Mouse (Mus musculus): ENCODE results near the gene Ptprq. TPM values are rescaled to one million over a fixed set of nuclear protein-coding genes. Genes with fewer than 3 reads are reported as not detected.
A peak's percentile ranks its signal among the peaks of the same experiment; 100 is the strongest.

The Ptprq gene
- polyA plus RNA-seq, 1 experiment from 2014 or later: 0.30 TPM

GRCm38 (mm10) chr10:107568261-107568660, 151.6 kb downstream of the Ptprq start:
- ATAC-seq (ENCODE audit: insufficient read depth) (no peak), DNase-seq (no peak)
- no peak overlapping the region for H3K4me2 ChIP-seq
- no peak overlapping the region for H3K27ac ChIP-seq (ENCODE audit: low read depth)
- no peaks in the 10 kb centered on the region for H3K4me1 ChIP-seq (ENCODE audit: insufficient read depth)
- no peaks in the 10 kb centered on the region for H3K27me3 ChIP-seq (ENCODE audit: insufficient read depth, low read length)
- H3K9ac ChIP-seq: no peak overlapping the region
- 78% methylated on average over 4 of the region's 4 CpGs for WGBS
- no peak for TF ChIP-seq CTCF (IDR thresholded peaks at IDR 0.05; ENCODE audit: low read depth)
- no peaks in the 10 kb centered on the region for H3K9me3 ChIP-seq (ENCODE audit: low read depth, low read length)
- no peak overlapping the region for H3K4me3 ChIP-seq (ENCODE audit: low read depth, low read length)
- H3K36me3 ChIP-seq (ENCODE audit: insufficient read depth): no peaks in the 10 kb centered on the region

- ATAC-seq (ENCODE audit: insufficient read depth): no peak
Measured at GRCm38 (mm10) chr10:107562875-107563274, 157.0 kb downstream of the Ptprq start.

GRCm38 (mm10) chr10:107560881-107561280, 159.0 kb downstream of the Ptprq start:
- no peaks in the 10 kb centered on the region for H3K9me3 ChIP-seq (ENCODE audit: low read depth, low read length)
- no peaks in the 10 kb centered on the region for H3K4me1 ChIP-seq (ENCODE audit: insufficient read depth)
- no peak for ATAC-seq (ENCODE audit: insufficient read depth)
- H3K36me3 ChIP-seq (ENCODE audit: insufficient read depth): no peaks in the 10 kb centered on the region
- H3K9ac ChIP-seq: no peak overlapping the region
- H3K27me3 ChIP-seq (ENCODE audit: insufficient read depth, low read length): no peaks in the 10 kb centered on the region
- no peak overlapping the region for H3K4me2 ChIP-seq
- no peak for TF ChIP-seq CTCF (IDR thresholded peaks at IDR 0.05; ENCODE audit: low read depth)
- DNase-seq: no peak
- no peak overlapping the region for H3K4me3 ChIP-seq (ENCODE audit: low read depth, low read length)
- no peak overlapping the region for H3K27ac ChIP-seq (ENCODE audit: low read depth)

More at GRCm38 (mm10) chr10:107562875-107563274, 157.0 kb downstream of the Ptprq start:
- H3K36me3 ChIP-seq (ENCODE audit: insufficient read depth): no peaks in the 10 kb centered on the region
- H3K27ac ChIP-seq (ENCODE audit: low read depth): no peak overlapping the region
- H3K9ac ChIP-seq: no peak overlapping the region
- TF ChIP-seq CTCF (IDR thresholded peaks at IDR 0.05; ENCODE audit: low read depth): no peak
- no peaks in the 10 kb centered on the region for H3K27me3 ChIP-seq (ENCODE audit: insufficient read depth, low read length)
- WGBS: 12% methylated on average over 13 of the region's 13 CpGs
- H3K4me1 ChIP-seq (ENCODE audit: insufficient read depth): no peaks in the 10 kb centered on the region
- H3K4me2 ChIP-seq: no peak overlapping the region
- no peaks in the 10 kb centered on the region for H3K9me3 ChIP-seq (ENCODE audit: low read depth, low read length)
- H3K4me3 ChIP-seq (ENCODE audit: low read depth, low read length): no peak overlapping the region
- peak; percentile 2 for DNase-seq

- no peak overlapping the region for H3K4me2 ChIP-seq
- WGBS: 36% methylated on average over 1 of the region's 1 CpGs
- no peaks in the 10 kb centered on the region for H3K27me3 ChIP-seq (ENCODE audit: insufficient read depth, low read length)
- no peak overlapping the region for H3K9ac ChIP-seq
- no peak overlapping the region for H3K27ac ChIP-seq (ENCODE audit: low read depth)
- no peaks in the 10 kb centered on the region for H3K4me1 ChIP-seq (ENCODE audit: insufficient read depth)
- H3K4me3 ChIP-seq (ENCODE audit: low read depth, low read length): no peak overlapping the region
- no peak for DNase-seq
- H3K36me3 ChIP-seq (ENCODE audit: insufficient read depth): no peaks in the 10 kb centered on the region
- no peaks in the 10 kb centered on the region for H3K9me3 ChIP-seq (ENCODE audit: low read depth, low read length)
- no peak for TF ChIP-seq CTCF (IDR thresholded peaks at IDR 0.05; ENCODE audit: low read depth)
- no peak for ATAC-seq (ENCODE audit: insufficient read depth)
Measured at GRCm38 (mm10) chr10:107543026-107543425, 176.8 kb downstream of the Ptprq start.

- no peak overlapping the region for H3K4me2 ChIP-seq
- no peaks in the 10 kb centered on the region for H3K27me3 ChIP-seq (ENCODE audit: insufficient read depth, low read length)
- H3K27ac ChIP-seq (ENCODE audit: low read depth): no peak overlapping the region
- 72% methylated on average over 1 of the region's 1 CpGs for WGBS
- H3K4me3 ChIP-seq (ENCODE audit: low read depth, low read length): no peak overlapping the region
- H3K36me3 ChIP-seq (ENCODE audit: insufficient read depth): no peaks in the 10 kb centered on the region
- no peak for ATAC-seq (ENCODE audit: insufficient read depth)
- DNase-seq: no peak
- no peaks in the 10 kb centered on the region for H3K4me1 ChIP-seq (ENCODE audit: insufficient read depth)
- TF ChIP-seq CTCF (IDR thresholded peaks at IDR 0.05; ENCODE audit: low read depth): no peak
- no peaks in the 10 kb centered on the region for H3K9me3 ChIP-seq (ENCODE audit: low read depth, low read length)
- H3K9ac ChIP-seq: no peak overlapping the region
Measured at GRCm38 (mm10) chr10:107528758-107529157, 191.1 kb downstream of the Ptprq start.

GRCm38 (mm10) chr10:107519216-107519615, 200.6 kb downstream of the Ptprq start:
- H3K9ac ChIP-seq: no peak overlapping the region
- DNase-seq (no peak), ATAC-seq (ENCODE audit: insufficient read depth) (no peak)
- H3K4me2 ChIP-seq: no peak overlapping the region
- no peak overlapping the region for H3K27ac ChIP-seq (ENCODE audit: low read depth)
- no peaks in the 10 kb centered on the region for H3K4me1 ChIP-seq (ENCODE audit: insufficient read depth)
- 50% methylated on average over 5 of the region's 5 CpGs for WGBS
- H3K36me3 ChIP-seq (ENCODE audit: insufficient read depth): no peaks in the 10 kb centered on the region
- TF ChIP-seq CTCF (IDR thresholded peaks at IDR 0.05; ENCODE audit: low read depth): no peak
- H3K4me3 ChIP-seq (ENCODE audit: low read depth, low read length): no peak overlapping the region
- no peaks in the 10 kb centered on the region for H3K9me3 ChIP-seq (ENCODE audit: low read depth, low read length)
- no peaks in the 10 kb centered on the region for H3K27me3 ChIP-seq (ENCODE audit: insufficient read depth, low read length)

- ATAC-seq (ENCODE audit: insufficient read depth): peak; percentile 58; the same call in 1 of the 2 replicates
Measured at GRCm38 (mm10) chr10:107516641-107517040, 203.2 kb downstream of the Ptprq start.

GRCm38 (mm10) chr10:107514735-107515134, 205.1 kb downstream of the Ptprq start:
- 80% methylated on average over 7 of the region's 7 CpGs for WGBS
- ATAC-seq (ENCODE audit: insufficient read depth): no peak
- DNase-seq: no peak

More at GRCm38 (mm10) chr10:107516641-107517040, 203.2 kb downstream of the Ptprq start:
- Histone ChIP-seq H3K27ac (ENCODE audit: low read depth) (no peak overlapping the region), H3K4me1 (ENCODE audit: insufficient read depth) (no peaks in the 10 kb centered on the region), H3K4me2 (no peak overlapping the region), H3K27me3 (ENCODE audit: insufficient read depth, low read length) (no peaks in the 10 kb centered on the region), H3K4me3 (ENCODE audit: low read depth, low read length) (no peak overlapping the region), H3K9ac (no peak overlapping the region), H3K36me3 (ENCODE audit: insufficient read depth) (no peaks in the 10 kb centered on the region), H3K9me3 (ENCODE audit: low read depth, low read length) (no peaks in the 10 kb centered on the region)
- TF ChIP-seq CTCF (IDR thresholded peaks at IDR 0.05; ENCODE audit: low read depth): no peak
- DNase-seq: peak; percentile 52
- WGBS: 45% methylated on average over 7 of the region's 7 CpGs

More at GRCm38 (mm10) chr10:107514735-107515134, 205.1 kb downstream of the Ptprq start:
- H3K4me3 ChIP-seq (ENCODE audit: low read depth, low read length): no peak overlapping the region
- no peak for TF ChIP-seq CTCF (IDR thresholded peaks at IDR 0.05; ENCODE audit: low read depth)
- H3K27me3 ChIP-seq (ENCODE audit: insufficient read depth, low read length): no peaks in the 10 kb centered on the region
- no peak overlapping the region for H3K9ac ChIP-seq
- no peaks in the 10 kb centered on the region for H3K9me3 ChIP-seq (ENCODE audit: low read depth, low read length)
- H3K36me3 ChIP-seq (ENCODE audit: insufficient read depth): no peaks in the 10 kb centered on the region
- no peaks in the 10 kb centered on the region for H3K4me1 ChIP-seq (ENCODE audit: insufficient read depth)
- no peak overlapping the region for H3K27ac ChIP-seq (ENCODE audit: low read depth)
- no peak overlapping the region for H3K4me2 ChIP-seq

Data from lung, embryonic 14.5 days (tissue).